Mouse (Mus musculus): ENCODE measurements at regions not wholly inside any gene's neighbourhood (a gene's known extent, or its start where the extent isn't known, plus 50 kb on each side); places are given as distances from the start of the nearest gene placed in this dataset.

- Histone ChIP-seq H3K27ac (ENCODE audit: insufficient read depth, low read depth, low read length) (no peak overlapping the region), H3K4me3 (ENCODE audit: low read depth, low read length) (no peak overlapping the region), H3K27me3 (ENCODE audit: control insufficient read depth, insufficient read depth, low read length) (no peaks in the 10 kb centered on the region), H3K4me1 (ENCODE audit: control insufficient read depth, insufficient read depth, insufficient read length, low read length) (peaks cover 9% of the 10 kb centered on the region; the same call in 1 of the 2 replicates), H3K36me3 (ENCODE audit: control insufficient read depth, insufficient read depth, low read length) (no peaks in the 10 kb centered on the region)
- WGBS = 49% methylated on average over 5 of the region's 5 CpGs
- no peak for TF ChIP-seq CTCF (IDR thresholded peaks at IDR 0.05; ENCODE audit: extremely low read depth, insufficient read length, insufficient replicate concordance, low read depth, low read length)
Observed at GRCm38 (mm10) chr12:8844748-8845147, 73.6 kb downstream of the Sdc1 start.

GRCm38 (mm10) chr12:8845443-8845842 is 74.3 kb downstream of the Sdc1 start:
- no peak for TF ChIP-seq POLR2A (IDR thresholded peaks at IDR 0.05; ENCODE audit: low read depth, low read length)
- TF ChIP-seq CTCF (IDR thresholded peaks at IDR 0.05; ENCODE audit: extremely low read depth, insufficient read length, insufficient replicate concordance, low read depth, low read length) = no peak
- whole genome bisulfite sequencing = 90% methylated on average over 8 of the region's 8 CpGs
- no peak overlapping the region for H3K27ac ChIP-seq (ENCODE audit: insufficient read depth, low read depth, low read length)
- H3K4me1 ChIP-seq (ENCODE audit: control insufficient read depth, insufficient read depth, insufficient read length, low read length) = peaks cover 9% of the 10 kb centered on the region; the same call in 1 of the 2 replicates
- H3K36me3 ChIP-seq (ENCODE audit: control insufficient read depth, insufficient read depth, low read length) = no peaks in the 10 kb centered on the region
- no peaks in the 10 kb centered on the region for H3K27me3 ChIP-seq (ENCODE audit: control insufficient read depth, insufficient read depth, low read length)
- no peak overlapping the region for H3K4me3 ChIP-seq (ENCODE audit: low read depth, low read length)

- Histone ChIP-seq H3K27me3 (ENCODE audit: control insufficient read depth, insufficient read depth, low read length) (no peaks in the 10 kb centered on the region), H3K27ac (ENCODE audit: insufficient read depth, low read depth, low read length) (no peak overlapping the region), H3K4me3 (ENCODE audit: low read depth, low read length) (no peak overlapping the region), H3K36me3 (ENCODE audit: control insufficient read depth, insufficient read depth, low read length) (no peaks in the 10 kb centered on the region), H3K4me1 (ENCODE audit: control insufficient read depth, insufficient read depth, insufficient read length, low read length) (peaks cover 9% of the 10 kb centered on the region; the same call in 1 of the 2 replicates)
- WGBS = 74% methylated on average over 16 of the region's 16 CpGs
- TF ChIP-seq CTCF (IDR thresholded peaks at IDR 0.05; ENCODE audit: extremely low read depth, insufficient read length, insufficient replicate concordance, low read depth, low read length) (no peak), POLR2A (IDR thresholded peaks at IDR 0.05; ENCODE audit: low read depth, low read length) (no peak)
Observed at GRCm38 (mm10) chr12:8846425-8847226, 74.8 kb upstream of the Laptm4a start.

GRCm38 (mm10) chr12:8847227-8847857 is 74.1 kb upstream of the Laptm4a start:
- H3K27me3 ChIP-seq (ENCODE audit: control insufficient read depth, insufficient read depth, low read length) = no peaks in the 10 kb centered on the region
- WGBS = 84% methylated on average over 10 of the region's 10 CpGs
- H3K4me1 ChIP-seq (ENCODE audit: control insufficient read depth, insufficient read depth, insufficient read length, low read length) = peaks cover 9% of the 10 kb centered on the region; the same call in 1 of the 2 replicates
- H3K4me3 ChIP-seq (ENCODE audit: low read depth, low read length) = no peak overlapping the region
- H3K27ac ChIP-seq (ENCODE audit: insufficient read depth, low read depth, low read length) = no peak overlapping the region
- TF ChIP-seq CTCF (IDR thresholded peaks at IDR 0.05; ENCODE audit: extremely low read depth, insufficient read length, insufficient replicate concordance, low read depth, low read length) (no peak), POLR2A (IDR thresholded peaks at IDR 0.05; ENCODE audit: low read depth, low read length) (no peak)
- no peaks in the 10 kb centered on the region for H3K36me3 ChIP-seq (ENCODE audit: control insufficient read depth, insufficient read depth, low read length)

GRCm38 (mm10) chr12:8847858-8848383 is 73.5 kb upstream of the Laptm4a start:
- peaks cover 9% of the 10 kb centered on the region; the same call in 1 of the 2 replicates for H3K4me1 ChIP-seq (ENCODE audit: control insufficient read depth, insufficient read depth, insufficient read length, low read length)
- no peaks in the 10 kb centered on the region for H3K27me3 ChIP-seq (ENCODE audit: control insufficient read depth, insufficient read depth, low read length)
- H3K27ac ChIP-seq (ENCODE audit: insufficient read depth, low read depth, low read length) = no peak overlapping the region
- TF ChIP-seq POLR2A (IDR thresholded peaks at IDR 0.05; ENCODE audit: low read depth, low read length) = no peak
- TF ChIP-seq CTCF (IDR thresholded peaks at IDR 0.05; ENCODE audit: extremely low read depth, insufficient read length, insufficient replicate concordance, low read depth, low read length) = no peak
- H3K4me3 ChIP-seq (ENCODE audit: low read depth, low read length) = no peak overlapping the region
- 77% methylated on average over 8 of the region's 8 CpGs for whole genome bisulfite sequencing
- no peaks in the 10 kb centered on the region for H3K36me3 ChIP-seq (ENCODE audit: control insufficient read depth, insufficient read depth, low read length)

GRCm38 (mm10) chr12:8853858-8854257 is 67.6 kb upstream of the Laptm4a start:
- H3K36me3 ChIP-seq (ENCODE audit: control insufficient read depth, insufficient read depth, low read length) = no peaks in the 10 kb centered on the region
- H3K4me1 ChIP-seq (ENCODE audit: control insufficient read depth, insufficient read depth, insufficient read length, low read length) = peaks cover 15% of the 10 kb centered on the region; the same call in 1 of the 2 replicates
- WGBS = 80% methylated on average over 4 of the region's 4 CpGs
- no peak for TF ChIP-seq POLR2A (IDR thresholded peaks at IDR 0.05; ENCODE audit: low read depth, low read length)
- TF ChIP-seq CTCF (IDR thresholded peaks at IDR 0.05; ENCODE audit: extremely low read depth, insufficient read length, insufficient replicate concordance, low read depth, low read length) = no peak
- H3K27me3 ChIP-seq (ENCODE audit: control insufficient read depth, insufficient read depth, low read length) = no peaks in the 10 kb centered on the region
- no peak overlapping the region for H3K4me3 ChIP-seq (ENCODE audit: low read depth, low read length)
- no peak overlapping the region for H3K27ac ChIP-seq (ENCODE audit: insufficient read depth, low read depth, low read length)

GRCm38 (mm10) chr12:8854401-8854800 is 67.1 kb upstream of the Laptm4a start:
- Histone ChIP-seq H3K27me3 (ENCODE audit: control insufficient read depth, insufficient read depth, low read length) (no peaks in the 10 kb centered on the region), H3K36me3 (ENCODE audit: control insufficient read depth, insufficient read depth, low read length) (no peaks in the 10 kb centered on the region), H3K27ac (ENCODE audit: insufficient read depth, low read depth, low read length) (no peak overlapping the region), H3K4me1 (ENCODE audit: control insufficient read depth, insufficient read depth, insufficient read length, low read length) (peaks cover 20% of the 10 kb centered on the region), H3K4me3 (ENCODE audit: low read depth, low read length) (no peak overlapping the region)
- WGBS = 82% methylated on average over 4 of the region's 4 CpGs
- TF ChIP-seq POLR2A (IDR thresholded peaks at IDR 0.05; ENCODE audit: low read depth, low read length) (no peak), CTCF (IDR thresholded peaks at IDR 0.05; ENCODE audit: extremely low read depth, insufficient read length, insufficient replicate concordance, low read depth, low read length) (no peak)

Data from small intestine, adult 2 months (tissue).